Mouse (Mus musculus) midbrain, embryonic 16.5 days (tissue): ENCODE measurements at regions not wholly inside any gene's neighbourhood (a gene's known extent, or its start where the extent isn't known, plus 50 kb on each side); places are given as distances from the start of the nearest gene placed in this dataset.

Source experiments
- ATAC-seq: fragments of 200-750 bp; cut with Nextera tagmentation; 2 replicates; pipeline ENCODE4 v1.8.0; 2017; ENCODE audit warnings: moderate TSS enrichment
- H3K27ac ChIP-seq: fragments of 300-500 bp; sonication (generic); 2 replicates; pipeline ENCODE4 v1.5.1; 2014; ENCODE audit warnings: mild to moderate bottlenecking, low read length, mixed read lengths
- H3K27me3 ChIP-seq: fragments of 300-500 bp; sonication (generic); 2 replicates; pipeline ENCODE4 v1.6.1; 2014; ENCODE audit warnings: low read depth, low read length, mixed read lengths; ENCODE audit not compliant: control insufficient read depth, insufficient read depth
- H3K36me3 ChIP-seq: fragments of 300-500 bp; sonication (generic); 2 replicates; pipeline ENCODE4 v1.6.1; 2014; ENCODE audit warnings: mild to moderate bottlenecking, low read length, moderate library complexity, mixed read lengths; ENCODE audit not compliant: control insufficient read depth, insufficient read depth
- H3K4me1 ChIP-seq: fragments of 300-500 bp; sonication (generic); 2 replicates; pipeline ENCODE4 v1.6.1; 2014; ENCODE audit warnings: mild to moderate bottlenecking, low read length, mixed read lengths; ENCODE audit not compliant: control insufficient read depth, insufficient read depth
- H3K4me2 ChIP-seq: fragments of 300-500 bp; sonication (generic); 2 replicates; pipeline ENCODE4 v1.6.1; 2014; ENCODE audit warnings: mild to moderate bottlenecking, low read length, mixed read lengths
- H3K4me3 ChIP-seq: fragments of 300-500 bp; sonication (generic); 2 replicates; pipeline ENCODE4 v1.5.1; 2014; ENCODE audit warnings: low read depth, mild to moderate bottlenecking, low read length, moderate library complexity, mixed read lengths
- H3K9ac ChIP-seq: fragments of 300-500 bp; sonication (generic); 2 replicates; pipeline ENCODE4 v1.6.1; 2014; ENCODE audit warnings: low read depth, low read length, mixed read lengths
- H3K9me3 ChIP-seq: fragments of 300-500 bp; sonication (generic); replicated peaks from 2 replicates; pipeline ENCODE4 v1.6.1; 2014; ENCODE audit warnings: mild to moderate bottlenecking, low read length, mixed read lengths; ENCODE audit not compliant: control insufficient read depth, poor library complexity, severe bottlenecking
- WGBS: fragments of 180-500 bp; shearing (Covaris S2); extraction: QIAGEN DNeasy Blood & Tissue Kit; methylation state at CpG from one replicate; pipeline ENCODE4 v1.1.7; 2014; 5-methylcytosine and 5-hydroxymethylcytosine counted together

GRCm38 (mm10) chr1:142973387-142973786, 667.1 kb upstream of the B3galt2 start:
- H3K27ac ChIP-seq = no peak overlapping the region
- no peaks in the 10 kb centered on the region for H3K36me3 ChIP-seq
- no peak overlapping the region for H3K4me3 ChIP-seq
- ATAC-seq = no peak
- H3K27me3 ChIP-seq = no peaks in the 10 kb centered on the region
- H3K4me2 ChIP-seq = no peak overlapping the region
- no peak overlapping the region for H3K9ac ChIP-seq
- no peaks in the 10 kb centered on the region for H3K9me3 ChIP-seq
- H3K4me1 ChIP-seq = no peaks in the 10 kb centered on the region
- 76% methylated on average over 2 of the region's 2 CpGs for WGBS

- WGBS = 71% methylated on average over 5 of the region's 5 CpGs
- no peaks in the 10 kb centered on the region for H3K36me3 ChIP-seq
- ATAC-seq = no peak
Observed at GRCm38 (mm10) chr1:142982994-142983393, 657.5 kb upstream of the B3galt2 start.

GRCm38 (mm10) chr1:142983641-142984040, 656.8 kb upstream of the B3galt2 start:
- peaks cover 4% of the 10 kb centered on the region; the same call in 1 of the 2 replicates for H3K4me1 ChIP-seq
- no peak overlapping the region for H3K9ac ChIP-seq
- no peak overlapping the region for H3K27ac ChIP-seq
- 89% methylated on average over 3 of the region's 3 CpGs for WGBS
- no peaks in the 10 kb centered on the region for H3K27me3 ChIP-seq
- no peaks in the 10 kb centered on the region for H3K36me3 ChIP-seq
- no peaks in the 10 kb centered on the region for H3K9me3 ChIP-seq
- ATAC-seq = no peak
- H3K4me2 ChIP-seq = no peak overlapping the region
- H3K4me3 ChIP-seq = no peak overlapping the region

More at GRCm38 (mm10) chr1:142982994-142983393, 657.5 kb upstream of the B3galt2 start:
- Histone ChIP-seq H3K27me3 (no peaks in the 10 kb centered on the region), H3K27ac (no peak overlapping the region), H3K4me2 (no peak overlapping the region), H3K4me3 (no peak overlapping the region), H3K9ac (no peak overlapping the region), H3K9me3 (no peaks in the 10 kb centered on the region), H3K4me1 (peaks cover 4% of the 10 kb centered on the region; the same call in 1 of the 2 replicates)

GRCm38 (mm10) chr1:142985516-142985915, 654.9 kb upstream of the B3galt2 start:
- no peak for ATAC-seq
- Histone ChIP-seq H3K9ac (no peak overlapping the region), H3K9me3 (no peaks in the 10 kb centered on the region), H3K4me2 (no peak overlapping the region), H3K4me3 (no peak overlapping the region), H3K27ac (no peak overlapping the region), H3K27me3 (no peaks in the 10 kb centered on the region), H3K4me1 (peaks cover 4% of the 10 kb centered on the region; the same call in 1 of the 2 replicates), H3K36me3 (no peaks in the 10 kb centered on the region)
- WGBS = 38% methylated on average over 1 of the region's 1 CpGs

GRCm38 (mm10) chr1:143000216-143000615, 640.2 kb upstream of the B3galt2 start:
- no peak overlapping the region for H3K27ac ChIP-seq
- H3K4me2 ChIP-seq = no peak overlapping the region
- no peaks in the 10 kb centered on the region for H3K9me3 ChIP-seq
- H3K27me3 ChIP-seq = no peaks in the 10 kb centered on the region
- H3K36me3 ChIP-seq = no peaks in the 10 kb centered on the region
- no peaks in the 10 kb centered on the region for H3K4me1 ChIP-seq
- no peak for ATAC-seq
- WGBS = 73% methylated on average over 1 of the region's 1 CpGs
- H3K4me3 ChIP-seq = no peak overlapping the region
- no peak overlapping the region for H3K9ac ChIP-seq

- no peaks in the 10 kb centered on the region for H3K36me3 ChIP-seq
- no peaks in the 10 kb centered on the region for H3K27me3 ChIP-seq
- no peak for ATAC-seq
- no peak overlapping the region for H3K4me2 ChIP-seq
- no peak overlapping the region for H3K4me3 ChIP-seq
- H3K27ac ChIP-seq = no peak overlapping the region
- H3K9ac ChIP-seq = no peak overlapping the region
- H3K9me3 ChIP-seq = no peaks in the 10 kb centered on the region
- WGBS = 86% methylated on average over 3 of the region's 3 CpGs
- no peaks in the 10 kb centered on the region for H3K4me1 ChIP-seq
Observed at GRCm38 (mm10) chr1:143001112-143001511, 639.4 kb upstream of the B3galt2 start.

- ATAC-seq = no peak
- Histone ChIP-seq H3K36me3 (no peaks in the 10 kb centered on the region), H3K27me3 (no peaks in the 10 kb centered on the region), H3K4me2 (no peak overlapping the region), H3K9ac (no peak overlapping the region), H3K4me1 (no peaks in the 10 kb centered on the region), H3K9me3 (no peaks in the 10 kb centered on the region), H3K27ac (no peak overlapping the region), H3K4me3 (no peak overlapping the region)
- 87% methylated on average over 3 of the region's 3 CpGs for WGBS
Observed at GRCm38 (mm10) chr1:143006045-143006444, 634.4 kb upstream of the B3galt2 start.

GRCm38 (mm10) chr1:143019982-143020381, 620.5 kb upstream of the B3galt2 start:
- Histone ChIP-seq H3K4me2 (no peak overlapping the region), H3K36me3 (no peaks in the 10 kb centered on the region), H3K9ac (no peak overlapping the region), H3K27ac (no peak overlapping the region), H3K9me3 (no peaks in the 10 kb centered on the region), H3K27me3 (no peaks in the 10 kb centered on the region), H3K4me3 (no peak overlapping the region), H3K4me1 (no peaks in the 10 kb centered on the region)
- 87% methylated on average over 2 of the region's 2 CpGs for WGBS
- no peak for ATAC-seq

- ATAC-seq = no peak
- Histone ChIP-seq H3K27me3 (no peaks in the 10 kb centered on the region), H3K4me3 (no peak overlapping the region), H3K4me1 (no peaks in the 10 kb centered on the region), H3K9ac (no peak overlapping the region), H3K36me3 (no peaks in the 10 kb centered on the region), H3K4me2 (no peak overlapping the region), H3K9me3 (no peaks in the 10 kb centered on the region), H3K27ac (no peak overlapping the region)
- WGBS = 77% methylated on average over 2 of the region's 2 CpGs
Observed at GRCm38 (mm10) chr1:143053161-143053560, 587.3 kb upstream of the B3galt2 start.
